Mouse (Mus musculus) ovary, postnatal 10 days (tissue): ENCODE data around the gene Pate3.
"Not testable (repeated sequence)": the region's sequence is repeated elsewhere in the genome, so short reads cannot be mapped to it uniquely, and the experiment has no call there.

Experiments
- DNase-seq: peaks from one replicate; pipeline ENCODE4 v3.0.0; 2022; ENCODE audit warnings: low spot score

Gene Pate3

GRCm38 (mm10) chr9:35648102-35648501 is at the start of gene Pate3:
Gene Pate3 (minus strand): TSS chr9:35648202.
- no peak for DNase-seq

- DNase-seq, result no peak
Observed at GRCm38 (mm10) chr9:35691924-35692323, 43.9 kb upstream of the Pate3 start.

GRCm38 (mm10) chr9:35687013-35687412 is 39.0 kb upstream of the Pate3 start, which contains the start of gene Pate1:
Gene Pate1 (minus strand): TSS chr9:35687390.
- DNase-seq, result no peak

- DNase-seq, result no peak
Observed at GRCm38 (mm10) chr9:35673557-35673956, 25.6 kb upstream of the Pate3 start.

GRCm38 (mm10) chr9:35632981-35633380 is 15.0 kb downstream of the Pate3 start:
- no peak for DNase-seq

GRCm38 (mm10) chr9:35616784-35617183 is 31.2 kb downstream of the Pate3 start:
- not testable (repeated sequence) for DNase-seq

GRCm38 (mm10) chr9:35614005-35614404 is 34.0 kb downstream of the Pate3 start:
- DNase-seq, result no peak

- DNase-seq, result no peak
Observed at GRCm38 (mm10) chr9:35611841-35612240, 36.2 kb downstream of the Pate3 start, which contains the start of gene Pate4. Gene Pate4 (minus strand): TSS chr9:35611941.

GRCm38 (mm10) chr9:35607647-35608405 is 40.2 kb downstream of the Pate3 start:
- no peak for DNase-seq
